Mouse (Mus musculus) erythroblast, embryonic 14.5 days (primary cell): Measurements from ENCODE around the gene Tbl3.

Source experiments
- GATA1 ChIP-seq: IDR thresholded peaks from 2 replicates; pipeline ENCODE4 v1.6.1; 2012; ENCODE audit warnings: low read length, inconsistent platforms, mixed read lengths
- TAL1 ChIP-seq: IDR thresholded peaks from 3 replicates; pipeline ENCODE4 v1.6.1; 2012; ENCODE audit warnings: low read length, inconsistent platforms, mixed read lengths

DNA sequence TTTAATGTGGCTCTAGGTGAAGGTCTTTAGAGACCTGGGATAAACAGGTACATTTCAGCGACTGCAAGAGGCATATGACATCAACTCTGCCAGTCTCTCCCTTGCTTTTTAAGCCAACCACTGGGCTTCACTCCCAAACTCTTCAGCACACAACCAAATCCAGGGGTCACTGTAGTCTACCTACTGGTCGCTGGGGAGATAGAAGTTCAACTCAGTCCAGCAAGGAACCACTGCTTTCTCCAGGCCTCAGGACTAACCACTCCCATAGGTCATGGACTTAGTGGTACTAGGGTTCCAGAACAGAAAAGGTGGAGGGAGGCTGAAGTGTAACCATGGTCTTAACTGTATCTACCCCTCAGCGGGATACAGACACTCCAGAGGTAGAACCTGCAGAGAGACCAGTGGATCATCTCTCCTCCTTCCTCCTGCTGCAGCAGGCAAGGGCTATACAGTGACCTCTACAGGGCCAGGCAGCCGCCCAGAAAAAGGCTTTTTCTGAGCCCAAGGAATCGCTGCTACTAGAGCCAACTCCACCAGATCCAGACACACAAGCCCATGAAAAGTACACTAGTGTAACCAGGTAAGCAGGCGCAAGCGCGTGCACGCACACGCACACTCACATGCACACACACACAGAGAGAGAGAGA lies 58.6 kb downstream of the Tbl3 start:
- TF ChIP-seq GATA1 (no peak), TAL1 (no peak)
